8 mouse cellular contexts compared by ENCODE assay signal in the genomic region with DNA sequence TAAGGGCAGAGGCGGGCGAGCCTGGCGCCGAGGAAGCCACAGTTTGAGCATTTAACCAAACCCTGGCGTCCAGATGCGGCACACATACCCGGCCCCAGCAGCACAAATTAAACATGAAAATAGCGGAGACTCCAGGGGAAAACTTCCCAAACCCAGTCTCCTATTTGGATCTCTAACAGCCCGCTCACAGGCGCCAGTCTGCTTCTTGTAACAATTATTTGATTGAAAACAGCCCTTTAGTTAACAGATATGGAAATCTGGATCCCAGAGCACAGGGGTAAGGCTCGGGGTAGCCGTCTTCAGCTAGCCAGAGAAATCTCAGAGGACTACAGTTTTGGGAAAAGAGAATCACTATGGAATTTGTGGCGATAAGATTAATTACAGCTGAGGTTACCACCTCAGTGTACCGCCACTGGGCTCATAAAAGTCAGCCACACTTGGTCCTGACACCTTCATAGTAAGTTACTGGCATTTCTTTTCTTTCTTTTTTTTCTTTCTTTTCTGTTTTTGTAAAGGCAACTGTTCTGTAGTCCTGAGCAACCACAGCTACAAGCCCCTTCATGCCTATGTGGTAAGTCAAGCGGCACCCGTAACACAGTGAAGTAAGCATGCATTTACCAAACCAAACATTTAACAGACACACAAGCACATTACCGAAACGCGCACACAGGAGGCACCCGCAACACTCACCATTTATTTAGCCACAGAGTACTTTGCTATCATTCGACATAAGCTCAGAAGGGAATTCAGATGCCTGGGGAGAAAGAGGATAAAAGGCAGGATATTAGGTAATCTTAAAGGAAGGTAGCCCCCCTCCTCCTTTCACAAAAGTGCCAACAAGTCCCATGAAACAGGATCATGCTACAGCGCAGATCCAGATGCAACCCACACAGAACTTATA. TPM values are rescaled to one million over a fixed set of nuclear protein-coding genes. Genes with fewer than 3 reads are reported as not detected.
DNase-seq lines count a peak whose midpoint lies in the region.

No protein-coding gene starts in this region.

- DNase-seq in adrenal gland, adult 2 months: peak; percentile 64
- no peak for DNase-seq in adrenal gland, adult 8-10 months
- DNase-seq in 3134 (ENCODE audit: extremely low read depth, insufficient read length, low spot score): peak; percentile 30
- DNase-seq in cerebellum, adult 9-11 months: peak; percentile 30
- peak; percentile 45 to 46 for DNase-seq in heart, adult 9 months (ENCODE audit: low spot score in 2 of 2)
- DNase-seq in kidney, adult 9 months: peak; percentile 52
- peak; percentile 41 for DNase-seq in lung, postnatal 36 days
- DNase-seq in thymus, postnatal 0 days (ENCODE audit: low spot score): peak; percentile 53

RNA-seq across cellular contexts. Expression of a gene that starts 2.1 kb away (rescaled TPM):
- 100 to 1,000 TPM; 314 to 605 TPM for total RNA-seq in adrenal gland, adult 2 months (2021)
- polyA plus RNA-seq in adrenal gland, adult 2 months (2012; rRNA removed): 408 and 447 TPM in 2 replicates
- total RNA-seq in adrenal gland, adult 8-10 months (2022): 100 to 1,000 TPM; 302 to 463 (median 440) TPM
- 152 and 159 TPM in 2 replicates for polyA plus RNA-seq in thymus, postnatal 0 days (2015; fragmentation: Nextera tagmentation; extraction: Ambion mirVana)
